Mouse (Mus musculus) myocyte (in vitro differentiated cells): ENCODE data around the gene Slc37a1. TPM values are rescaled to one million over a fixed set of nuclear protein-coding genes. Genes with fewer than 3 reads are reported as not detected.

ENCODE experiments used
- H3K27me3 ChIP-seq: one replicate; pipeline ENCODE4 v1.6.1; 2011; ENCODE audit not compliant: control insufficient read depth, insufficient read depth, insufficient read length
- H3K36me3 ChIP-seq: one replicate; pipeline ENCODE4 v1.6.1; 2011; ENCODE audit not compliant: control insufficient read depth, insufficient read depth
- H3K4me2 ChIP-seq: one replicate; pipeline ENCODE4 v1.6.1; 2011; ENCODE audit warnings: low read depth, control low read depth
- H3K4me3 ChIP-seq: one replicate; pipeline ENCODE4 v1.5.1; 2011; ENCODE audit warnings: mild to moderate bottlenecking, control low read depth, moderate library complexity
- H3K79me2 ChIP-seq: one replicate; pipeline ENCODE4 v1.6.1; 2011; ENCODE audit not compliant: control insufficient read depth, insufficient read depth
- H3ac ChIP-seq: one replicate; pipeline ENCODE4 v1.6.1; 2011; ENCODE audit not compliant: control insufficient read depth, insufficient read length
- CEBPB ChIP-seq: IDR thresholded peaks from 2 replicates; pipeline ENCODE4 v1.6.1; 2011; ENCODE audit warnings: mild to moderate bottlenecking, moderate library complexity; ENCODE audit not compliant: poor library complexity, insufficient read depth, severe bottlenecking
- E2F4 ChIP-seq: IDR thresholded peaks from one replicate; pipeline ENCODE4 v1.6.1; 2011; ENCODE audit warnings: mild to moderate bottlenecking, control low read depth, moderate library complexity; ENCODE audit not compliant: insufficient read depth
- MAX ChIP-seq: IDR thresholded peaks from one replicate; pipeline ENCODE4 v1.6.1; 2011; ENCODE audit warnings: low read depth, mild to moderate bottlenecking, control low read depth
- MYOD1 ChIP-seq, 3 experiments: IDR thresholded peaks; one replicate each; pipeline ENCODE4 v1.6.1; 2011; ENCODE audit warnings: control low read depth in 2 of 3, low read depth in 2 of 3, mild to moderate bottlenecking in 2 of 3, moderate library complexity in 1 of 3; ENCODE audit not compliant: insufficient read length in 2 of 3, control insufficient read depth in 1 of 3
- MYOG ChIP-seq, 3 experiments: IDR thresholded peaks; one replicate each; pipeline ENCODE4 v1.6.1; 2011; ENCODE audit warnings: control low read depth in 2 of 3, low read depth in 2 of 3, mild to moderate bottlenecking in 2 of 3; ENCODE audit not compliant: insufficient read length in 2 of 3, control insufficient read depth in 1 of 3, insufficient read depth in 1 of 3
- POLR2A ChIP-seq: IDR thresholded peaks from one replicate; pipeline ENCODE4 v1.6.1; 2011; ENCODE audit warnings: low read depth, mild to moderate bottlenecking, control low read depth, moderate library complexity; ENCODE audit not compliant: insufficient read length
- POLR2AphosphoS2 ChIP-seq: IDR thresholded peaks from one replicate; pipeline ENCODE4 v1.6.1; 2011; ENCODE audit warnings: low read depth, control low read depth; ENCODE audit not compliant: insufficient read length
- REST ChIP-seq: IDR thresholded peaks from one replicate; pipeline ENCODE4 v1.6.1; 2011; ENCODE audit warnings: mild to moderate bottlenecking, control low read depth, moderate library complexity; ENCODE audit not compliant: insufficient read depth, insufficient read length
- SRF ChIP-seq: IDR thresholded peaks from one replicate; pipeline ENCODE4 v1.6.1; 2011; ENCODE audit warnings: low read depth; ENCODE audit not compliant: control insufficient read depth, insufficient read length
- TCF12 ChIP-seq: IDR thresholded peaks from one replicate; pipeline ENCODE4 v1.6.1; 2011; ENCODE audit warnings: mild to moderate bottlenecking, control low read depth; ENCODE audit not compliant: poor library complexity, insufficient read depth, severe bottlenecking
- TCF3 ChIP-seq: IDR thresholded peaks from one replicate; pipeline ENCODE4 v1.6.1; 2011; ENCODE audit warnings: low read depth, control low read depth; ENCODE audit not compliant: insufficient read length
- USF1 ChIP-seq: IDR thresholded peaks from one replicate; pipeline ENCODE4 v1.6.1; 2011; ENCODE audit warnings: low read depth, mild to moderate bottlenecking, control low read depth, moderate library complexity
- polyA plus RNA-seq: library from polyadenylated mRNA; unstranded; fragments of >200 nt; fragmentation: generic; extraction: Trizol; gene quantifications from one replicate; pipeline ENCODE4 v1.2.1, GENCODE M21; 2012; ENCODE audit warnings: missing spikeins

Slc37a1 gene
- polyA plus RNA-seq, 1 experiment, result 0.12 TPM

GRCm38 (mm10) chr17:31277931-31278330, 8.7 kb upstream of the Slc37a1 start:
- no peak overlapping the region for H3ac ChIP-seq
- TF ChIP-seq POLR2A (no peak), REST (no peak), MYOG (IDR thresholded peaks at IDR 0.05; ENCODE audit: control insufficient read depth in 1 of 3, insufficient read depth in 1 of 3, insufficient read length in 2 of 3, low read depth in 2 of 3) (no peak), CEBPB (no peak), USF1 (no peak), TCF12 (no peak), TCF3 (no peak), E2F4 (no peak), POLR2AphosphoS2 (no peak), MAX (no peak), SRF (no peak), MYOD1 (IDR thresholded peaks at IDR 0.05; ENCODE audit: control insufficient read depth in 1 of 3, insufficient read length in 2 of 3, low read depth in 2 of 3) (no peak)
- H3K36me3 ChIP-seq, result no peaks in the 10 kb centered on the region
- no peak overlapping the region for H3K4me2 ChIP-seq
- no peaks in the 10 kb centered on the region for H3K27me3 ChIP-seq
- no peak overlapping the region for H3K4me3 ChIP-seq
- no peaks in the 10 kb centered on the region for H3K79me2 ChIP-seq

- Histone ChIP-seq H3K27me3 (no peaks in the 10 kb centered on the region), H3K36me3 (no peaks in the 10 kb centered on the region)
Observed at GRCm38 (mm10) chr17:31279541-31279940, 7.1 kb upstream of the Slc37a1 start.

GRCm38 (mm10) chr17:31280269-31280668, 6.3 kb upstream of the Slc37a1 start:
- TF ChIP-seq TCF12, result no peak
- TF ChIP-seq SRF, result no peak
- no peak for TF ChIP-seq MYOG (IDR thresholded peaks at IDR 0.05; ENCODE audit: control insufficient read depth in 1 of 3, insufficient read depth in 1 of 3, insufficient read length in 2 of 3, low read depth in 2 of 3)
- TF ChIP-seq MAX, result no peak
- no peak for TF ChIP-seq CEBPB
- no peak for TF ChIP-seq REST
- no peak for TF ChIP-seq MYOD1 (IDR thresholded peaks at IDR 0.05; ENCODE audit: control insufficient read depth in 1 of 3, insufficient read length in 2 of 3, low read depth in 2 of 3)
- no peak for TF ChIP-seq TCF3
- TF ChIP-seq USF1, result no peak
- TF ChIP-seq POLR2AphosphoS2, result no peak

More at GRCm38 (mm10) chr17:31279541-31279940, 7.1 kb upstream of the Slc37a1 start:
- TF ChIP-seq TCF12 (no peak), USF1 (no peak), POLR2A (no peak), MAX (no peak), CEBPB (no peak)
- Histone ChIP-seq H3K79me2 (no peaks in the 10 kb centered on the region), H3K4me2 (no peak overlapping the region), H3K4me3 (no peak overlapping the region), H3ac (no peak overlapping the region)

GRCm38 (mm10) chr17:31281830-31282686, 4.5 kb upstream of the Slc37a1 start:
- no peak for TF ChIP-seq MYOG (IDR thresholded peaks at IDR 0.05; ENCODE audit: control insufficient read depth in 1 of 3, insufficient read depth in 1 of 3, insufficient read length in 2 of 3, low read depth in 2 of 3)
- TF ChIP-seq MYOD1 (IDR thresholded peaks at IDR 0.05; ENCODE audit: control insufficient read depth in 1 of 3, insufficient read length in 2 of 3, low read depth in 2 of 3), result no peak
- no peak for TF ChIP-seq TCF3
- TF ChIP-seq MAX, result no peak
- TF ChIP-seq TCF12, result no peak
- TF ChIP-seq USF1, result no peak
- Histone ChIP-seq H3K4me2 (no peak overlapping the region), H3K36me3 (no peaks in the 10 kb centered on the region), H3K4me3 (no peak overlapping the region), H3K27me3 (no peaks in the 10 kb centered on the region), H3K79me2 (no peaks in the 10 kb centered on the region), H3ac (no peak overlapping the region)

More at GRCm38 (mm10) chr17:31280269-31280668, 6.3 kb upstream of the Slc37a1 start:
- H3K79me2 ChIP-seq, result no peaks in the 10 kb centered on the region
- H3K4me3 ChIP-seq, result no peak overlapping the region
- no peak overlapping the region for H3ac ChIP-seq
- no peaks in the 10 kb centered on the region for H3K36me3 ChIP-seq
- no peak overlapping the region for H3K4me2 ChIP-seq
- H3K27me3 ChIP-seq, result no peaks in the 10 kb centered on the region

DNA sequence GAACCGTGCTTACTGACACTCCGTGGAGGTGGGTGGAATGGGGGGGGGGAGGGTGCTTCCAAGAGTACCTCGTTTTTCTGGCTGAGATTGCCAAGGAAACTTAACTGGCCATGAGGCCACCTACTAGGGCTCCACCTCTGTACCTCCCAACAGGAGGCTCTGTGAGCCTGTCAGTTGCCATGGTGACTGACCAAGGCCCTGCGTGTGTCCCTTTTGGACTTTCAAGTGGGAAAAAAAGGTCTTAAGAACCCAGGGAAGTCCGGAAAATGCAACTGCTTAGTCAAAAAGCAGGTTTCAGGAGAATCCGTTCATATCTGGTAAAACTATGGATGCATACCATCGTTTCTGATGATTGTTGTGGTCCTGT, 3.9 kb upstream of the Slc37a1 start:
- no peak overlapping the region for H3ac ChIP-seq
- H3K4me2 ChIP-seq, result no peak overlapping the region
- no peaks in the 10 kb centered on the region for H3K79me2 ChIP-seq
- H3K27me3 ChIP-seq, result no peaks in the 10 kb centered on the region
- no peaks in the 10 kb centered on the region for H3K36me3 ChIP-seq
- no peak overlapping the region for H3K4me3 ChIP-seq
- TF ChIP-seq SRF (no peak), TCF3 (no peak)
